Mouse (Mus musculus) CD8-positive naive resting alpha-beta T cell, adult 2 months (primary cell): Measurements from ENCODE around the gene Bend3.

ENCODE experiments used
- DNase-seq, 2 experiments: peaks; one replicate each; pipeline ENCODE4 v3.0.0; 2022; ENCODE audit warnings: low read depth in 2 of 2, low spot score in 2 of 2

Gene Bend3

GRCm38 (mm10) chr10:43478751-43479435, at the start of gene Bend3:
TSS of gene Bend3 (plus strand) at chr10:43478831.
- peak; percentile 37 to 51 for DNase-seq

DNA sequence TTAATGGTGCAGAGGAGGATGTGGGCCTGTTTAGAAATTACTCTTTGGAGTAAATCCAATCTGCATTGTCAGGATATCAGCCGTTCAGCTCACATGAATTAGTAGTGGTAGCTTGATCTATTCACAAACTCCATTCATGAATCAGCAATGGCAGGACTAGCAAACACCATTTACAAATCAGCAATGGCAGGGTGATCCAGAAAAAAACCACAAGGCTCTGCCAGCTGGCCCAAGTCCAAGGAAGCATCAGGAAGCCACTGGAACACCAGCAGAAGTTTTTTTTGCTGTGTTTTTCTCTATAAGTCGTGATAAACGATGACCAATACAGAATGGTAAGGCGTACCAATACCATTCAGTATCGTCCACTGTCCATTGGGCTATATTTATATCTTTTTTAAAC, 48.0 kb upstream of the Bend3 start:
- DNase-seq, result no peak

GRCm38 (mm10) chr10:43434326-43434725, 44.3 kb upstream of the Bend3 start:
- DNase-seq, result no peak

DNA sequence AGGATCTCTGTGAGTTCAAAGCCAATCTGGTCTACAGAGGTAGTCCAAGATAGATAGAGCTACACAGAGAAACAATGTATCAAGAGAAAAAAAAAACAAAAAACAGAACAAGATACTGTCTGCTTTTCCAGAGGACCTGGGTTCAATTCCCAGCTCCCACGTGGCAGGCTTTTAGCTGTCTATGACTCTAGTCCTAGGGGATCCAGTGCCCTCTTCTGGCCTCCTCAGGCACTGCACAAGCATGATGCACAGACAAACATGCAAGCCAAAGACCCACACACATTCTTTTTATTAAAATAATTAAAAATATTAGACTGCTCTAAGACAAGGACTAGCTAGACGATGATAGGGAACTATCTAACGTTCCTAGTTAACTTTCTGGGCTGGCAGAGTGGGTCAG, 42.9 kb upstream of the Bend3 start:
- no peak for DNase-seq

DNA sequence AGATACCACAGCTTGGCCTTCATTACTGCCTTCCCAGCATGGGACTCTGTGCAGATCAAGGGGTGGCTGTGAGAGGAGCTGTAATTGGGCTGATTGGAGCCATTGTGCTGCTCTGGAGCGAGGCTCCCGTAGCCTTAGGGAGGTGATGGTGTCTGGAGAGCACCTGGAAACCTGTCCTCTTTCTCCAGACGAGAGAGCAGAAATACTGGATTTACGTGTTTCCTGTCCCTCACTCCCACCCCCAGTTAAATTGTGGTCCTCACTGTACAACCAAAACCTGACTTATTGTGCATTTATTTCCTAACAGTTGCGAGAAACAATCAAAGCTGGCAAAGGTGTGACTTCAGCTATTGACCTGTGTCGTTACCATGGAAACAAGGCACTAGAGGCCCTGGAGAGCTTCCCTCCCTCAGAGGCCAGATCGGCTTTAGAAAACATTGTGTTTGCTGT, 39.1 kb upstream of the Bend3 start:
- DNase-seq, result no peak

DNA sequence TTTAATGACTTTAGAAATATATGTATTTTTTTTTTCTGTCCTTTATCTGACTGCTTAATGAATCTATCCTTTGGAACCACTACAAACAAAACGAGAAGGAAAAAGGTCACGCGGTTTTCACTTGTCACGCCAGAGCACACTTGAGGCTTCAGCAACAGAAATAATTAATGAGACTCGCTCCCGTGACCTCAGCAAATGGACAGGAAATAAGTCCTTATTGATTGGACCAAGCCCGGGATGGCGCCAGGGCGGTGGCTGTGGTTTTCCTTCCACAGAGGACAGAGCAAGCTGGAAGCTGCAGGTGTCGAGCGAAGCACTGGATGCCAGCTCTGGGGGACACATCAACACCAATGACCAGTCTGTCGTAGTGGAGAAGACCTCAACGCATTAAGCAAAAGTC, 38.6 kb upstream of the Bend3 start:
- no peak for DNase-seq

- no peak for DNase-seq
Observed at GRCm38 (mm10) chr10:43440981-43441740, 37.5 kb upstream of the Bend3 start.

GRCm38 (mm10) chr10:43448656-43449055, 30.0 kb upstream of the Bend3 start:
- DNase-seq, result no peak

GRCm38 (mm10) chr10:43451848-43452662, 26.6 kb upstream of the Bend3 start:
- peak; percentile 34 to 47 for DNase-seq

DNA sequence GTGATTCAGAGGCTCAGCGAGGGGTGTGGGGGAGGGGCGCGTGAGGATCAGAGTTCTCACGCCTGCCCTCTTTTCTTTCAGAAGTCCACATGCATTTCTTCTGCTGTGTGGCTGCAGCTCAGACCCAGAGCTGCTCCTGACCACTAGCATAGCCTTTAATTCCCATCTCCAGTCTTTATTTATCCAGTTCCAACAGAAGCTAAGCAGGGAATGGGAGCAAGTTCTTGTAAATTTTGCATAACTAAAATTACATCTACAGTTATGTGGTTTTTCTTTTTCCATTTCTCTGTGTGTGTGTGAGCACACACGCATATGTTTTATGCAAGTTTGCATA, 26.0 kb upstream of the Bend3 start:
- no peak for DNase-seq

- DNase-seq, result no peak
Observed at GRCm38 (mm10) chr10:43454219-43454618, 24.4 kb upstream of the Bend3 start.

DNA sequence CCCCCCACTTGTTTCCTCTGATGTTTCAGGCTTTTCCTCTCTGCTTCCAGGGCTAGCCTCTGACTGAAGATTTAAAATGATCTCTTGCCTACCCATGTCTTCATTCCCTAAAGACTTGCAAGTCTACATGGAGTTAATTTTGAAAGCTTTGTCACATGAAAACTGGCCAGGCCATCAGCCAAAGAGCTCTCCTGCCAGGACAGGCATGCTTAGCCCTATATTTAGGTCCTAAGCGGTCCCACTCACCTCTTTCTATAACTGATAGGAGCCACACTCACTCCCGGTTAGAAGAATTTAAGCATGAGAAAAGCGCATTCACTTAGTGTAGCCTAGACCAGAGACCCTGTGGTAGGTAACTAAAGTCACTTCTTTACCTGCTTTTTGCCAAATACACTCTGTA, 24.0 kb upstream of the Bend3 start:
- DNase-seq, result no peak

DNA sequence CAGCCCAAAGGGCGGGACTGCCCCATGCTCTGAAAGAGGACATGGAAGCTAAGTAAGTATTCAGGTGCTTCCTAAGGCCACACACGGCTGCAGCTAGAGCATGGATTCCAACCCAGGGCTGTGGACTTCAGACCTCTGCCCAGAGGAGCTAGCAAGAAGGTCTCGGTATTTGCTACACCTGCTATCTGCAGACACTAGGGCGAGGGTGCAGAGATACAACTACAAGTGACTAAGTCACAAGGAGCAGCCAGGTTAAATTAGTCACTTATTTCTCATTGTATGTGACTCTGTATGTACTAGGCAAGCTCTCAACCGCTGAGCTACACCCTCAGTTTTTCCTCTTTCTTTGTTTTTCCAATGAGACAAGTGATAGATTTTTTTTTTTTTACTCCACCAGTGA, 15.8 kb upstream of the Bend3 start:
- no peak for DNase-seq

DNA sequence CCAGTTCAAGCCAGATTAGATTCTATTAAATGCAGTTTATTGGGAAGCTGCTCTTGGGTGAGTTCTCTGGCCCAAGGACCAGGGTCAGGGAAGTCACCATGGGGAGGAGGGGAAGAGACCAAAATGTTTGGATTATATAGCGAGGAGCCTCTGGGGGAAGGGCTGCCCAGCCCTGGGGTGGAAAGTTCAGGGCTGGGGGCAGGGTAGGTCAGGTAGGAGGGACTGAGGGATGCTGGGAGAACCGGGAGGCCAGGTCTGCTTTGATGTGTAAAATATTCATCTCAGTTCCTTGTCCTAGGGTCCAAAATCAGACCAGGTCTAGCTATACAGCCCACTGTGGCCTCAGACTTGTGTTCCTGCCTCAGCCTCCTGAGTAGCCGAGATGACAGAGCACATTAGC, 15.4 kb upstream of the Bend3 start:
- no peak for DNase-seq

- no peak for DNase-seq
Observed at GRCm38 (mm10) chr10:43466223-43466622, 12.4 kb upstream of the Bend3 start.

DNA sequence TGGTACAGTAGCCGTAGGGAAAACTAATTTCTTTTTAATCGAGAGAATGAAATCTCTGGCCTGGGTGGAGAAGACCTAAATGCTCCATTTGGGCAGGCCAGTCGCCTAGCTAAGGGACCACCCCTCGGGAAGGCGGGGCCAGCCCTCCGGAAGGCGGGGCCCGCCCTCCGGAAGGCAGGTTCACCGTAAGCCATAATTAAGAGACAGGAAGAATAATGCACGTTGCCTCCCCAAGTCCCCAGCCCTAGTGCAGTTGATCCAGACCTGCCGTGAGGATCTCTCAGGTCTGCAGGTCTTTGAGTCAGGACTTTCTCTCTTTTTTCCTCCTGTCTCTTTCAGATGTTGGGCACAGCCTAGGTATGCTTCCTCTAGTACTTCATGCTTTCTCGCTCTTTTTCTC, 11.0 kb upstream of the Bend3 start:
- no peak for DNase-seq

DNA sequence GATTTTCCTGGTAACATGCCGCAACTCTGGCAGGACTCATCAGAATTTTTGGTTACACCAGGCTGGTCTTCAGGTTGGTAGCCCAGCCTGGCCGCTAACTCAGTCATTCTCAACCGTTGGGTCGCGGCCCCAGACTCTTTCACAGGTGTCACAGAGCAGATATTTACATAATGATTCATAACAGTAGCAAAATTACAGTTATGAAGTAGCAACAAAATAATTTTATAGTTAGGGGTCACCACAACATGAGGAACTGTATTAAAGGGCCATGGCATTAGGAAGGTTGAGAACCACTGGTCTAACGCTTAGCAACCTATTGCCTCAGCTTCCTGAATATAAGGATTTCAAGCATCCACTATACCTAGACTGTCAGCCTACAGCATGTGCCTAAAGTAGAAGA, 10.3 kb upstream of the Bend3 start:
- no peak for DNase-seq

DNA sequence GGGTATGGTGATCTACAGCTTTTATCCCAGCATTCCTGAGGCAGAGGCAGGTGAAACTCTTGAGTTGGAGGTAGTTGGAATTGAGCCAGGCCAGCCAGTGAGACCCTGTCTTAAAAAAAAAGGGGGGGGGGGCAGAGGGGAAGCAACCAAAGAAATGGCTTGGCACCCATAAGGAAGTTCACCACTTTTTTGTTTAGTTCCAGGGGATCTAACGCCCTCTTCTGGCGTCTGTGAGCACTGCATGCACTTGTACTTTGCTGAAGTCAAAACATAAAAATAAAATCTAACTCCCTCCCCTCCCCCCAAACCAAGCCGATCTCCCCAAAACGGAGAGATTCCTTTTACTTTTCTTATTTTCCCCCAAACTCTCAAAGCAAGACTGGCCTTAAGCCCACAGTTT, 3.3 kb upstream of the Bend3 start:
- DNase-seq, result peak in 1 of 2 experiments; percentile 49

- no peak for DNase-seq
Observed at GRCm38 (mm10) chr10:43477459-43477858, 1.2 kb upstream of the Bend3 start.

GRCm38 (mm10) chr10:43477865-43478681, 558 bp upstream of the Bend3 start:
- DNase-seq, result peak in 1 of 2 experiments; percentile 39
